ENCODE assay signal across 15 mouse cellular contexts in genomic region chr14:28262706-28263105, GRCm38 (mm10).
A peak's percentile ranks its signal among the peaks of the same experiment; 100 is the strongest.
DNase-seq lines count a peak whose midpoint lies in the region; TF ChIP-seq lines count a peak whose summit lies in the region.
"Had no signal": no experiment of that assay in that cellular context is flagged by ENCODE, and none has a peak within 500 bp of the region (broad histone marks: within the 10 kb centered on the region; RNA-seq: fewer than 3 reads in every experiment).

No protein-coding gene starts in this region.

- peak; percentile 7 for TF ChIP-seq CTCF in left cerebral cortex, adult 2 months (IDR thresholded peaks at IDR 0.05)

- H3K4me3 ChIP-seq in left cerebral cortex, adult 2 months: no peak overlapping the region
- H3K4me3 ChIP-seq: embryonic facial prominence, embryonic 13.5 days; limb, embryonic 15.5 days; neural tube, embryonic 13.5 days had no signal

- DNase-seq in heart, postnatal 4 days: peak; percentile 17
- no peak for DNase-seq in heart, adult 11 months
- no peak for DNase-seq in left cerebral cortex, adult 2 months (ENCODE audit: extremely low spot score in 1 of 2, low spot score in 2 of 2)
- DNase-seq in left cerebral cortex, adult 11 months (ENCODE audit: low spot score): no peak
- DNase-seq in 416B (ENCODE audit: low read depth): peak; percentile 1
- peak; percentile 51 for DNase-seq in NIH3T3 (ENCODE audit: low read depth)
- DNase-seq in embryo, embryonic 9.5 days (ENCODE audit: extremely low spot score): no peak
- DNase-seq: adrenal gland, postnatal 25 days; cerebellum, adult 9-10 months; liver, postnatal 0 days; thymus, postnatal 25 days had no signal

- no peak overlapping the region for H3K27ac ChIP-seq in left cerebral cortex, adult 2 months
- H3K27ac ChIP-seq: embryonic facial prominence, embryonic 13.5 days; hindbrain, postnatal 0 days; limb, embryonic 15.5 days; neural tube, embryonic 13.5 days had no signal

- intact Hi-C loops in left cerebral cortex, adult 2 months (cut with DNase I): no loop called here

Comparison
In these comparisons a context has a peak if more than half of its experiments do, and no peak if none do; other contexts are left out.
1. DNase-seq: peak in heart, postnatal 4 days (single experiment), 416B (single experiment) and NIH3T3 (single experiment); none in heart, adult 11 months (single experiment), left cerebral cortex, adult 2 months (0 of 2), left cerebral cortex, adult 11 months (single experiment) and embryo, embryonic 9.5 days (single experiment).